Mouse (Mus musculus): ENCODE results near the gene Trub1.

- TF ChIP-seq POLR2AphosphoS2 (IDR thresholded peaks at IDR 0.05; ENCODE audit: insufficient read length, low read depth) = no peak
- no peak for TF ChIP-seq SRF (IDR thresholded peaks at IDR 0.05; ENCODE audit: control insufficient read depth, insufficient read length, low read depth)
- no peak for TF ChIP-seq POLR2A (IDR thresholded peaks at IDR 0.05; ENCODE audit: insufficient read length, low read depth)
- TF ChIP-seq E2F4 (IDR thresholded peaks at IDR 0.05; ENCODE audit: insufficient read depth) = no peak
Observed at GRCm38 (mm10) chr19:57481743-57482259, 29.1 kb downstream of the Trub1 start.
